Mouse (Mus musculus): ENCODE measurements around the gene Acly. TPM values are rescaled to one million over a fixed set of nuclear protein-coding genes. Genes with fewer than 3 reads are reported as not detected.

The Acly gene
- polyA plus RNA-seq, 1 experiment from 2014 or later, result 224 TPM

DNA sequence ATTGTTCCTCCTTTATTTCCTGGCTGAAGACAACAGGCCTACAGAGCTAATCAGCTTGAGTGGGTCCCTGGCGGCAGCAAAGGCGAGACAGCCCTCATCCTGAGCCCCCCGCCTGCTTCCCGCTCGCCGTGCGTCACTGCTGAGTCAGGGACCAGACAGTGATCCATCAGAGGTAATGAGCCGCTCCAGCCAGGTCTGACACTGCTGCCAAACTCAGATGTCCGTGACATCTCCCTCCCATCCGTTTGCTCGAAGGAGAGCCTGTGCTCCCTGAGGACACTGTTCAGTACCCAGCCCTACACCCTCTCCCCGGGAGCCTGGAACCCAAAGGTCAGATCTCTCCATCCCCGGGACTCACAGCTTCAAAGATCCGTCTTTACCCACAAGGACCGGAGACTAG is 7.0 kb downstream of the Acly start:
- peaks cover 79% of the 10 kb centered on the region for H3K36me3 ChIP-seq (replicated peaks; ENCODE audit: control insufficient read depth, insufficient read depth)
- 0 out of 2 replicates have a peak, but pooled peaks have one; percentile 31 for ATAC-seq (ENCODE audit: low FRiP score)
- H3K27ac ChIP-seq, result no peak overlapping the region
- H3K9ac ChIP-seq, result no peak overlapping the region
- no peaks in the 10 kb centered on the region for H3K9me3 ChIP-seq (ENCODE audit: control insufficient read depth, low read length)
- H3K4me2 ChIP-seq (replicated peaks), result no peak overlapping the region
- peaks cover 16% of the 10 kb centered on the region for H3K4me1 ChIP-seq (replicated peaks; ENCODE audit: control insufficient read depth, insufficient read depth, low read length)
- H3K4me3 ChIP-seq (replicated peaks; ENCODE audit: low read length), result no peak overlapping the region
- 57% methylated on average over 15 of the region's 15 CpGs for whole genome bisulfite sequencing
- H3K27me3 ChIP-seq (ENCODE audit: control insufficient read depth, insufficient read depth, low read length), result no peaks in the 10 kb centered on the region
- DNase-seq (ENCODE audit: low spot score), result no peak

DNA sequence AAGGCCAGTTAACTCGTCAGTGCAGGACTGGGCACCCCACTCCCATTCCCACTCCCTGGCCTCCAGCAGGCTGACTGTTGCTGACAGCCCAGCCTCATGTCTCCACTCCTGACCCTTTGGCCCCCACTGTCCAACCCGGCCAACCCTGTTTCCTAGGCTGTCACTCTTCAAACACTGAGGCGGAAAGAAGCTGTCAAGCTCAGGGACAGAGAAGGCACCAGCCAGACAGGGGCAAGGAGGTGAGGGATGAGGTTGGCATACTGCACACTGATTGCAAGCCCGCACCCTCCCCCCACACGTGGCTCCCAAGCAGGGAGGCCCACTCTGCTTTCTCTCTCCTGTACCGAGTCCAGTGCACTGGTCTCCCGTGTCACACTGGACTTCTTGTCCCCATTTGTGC is 8.6 kb downstream of the Acly start:
- Histone ChIP-seq H3K27me3 (ENCODE audit: control insufficient read depth, insufficient read depth, low read length) (no peaks in the 10 kb centered on the region), H3K27ac (no peak overlapping the region), H3K9ac (no peak overlapping the region), H3K4me1 (replicated peaks; ENCODE audit: control insufficient read depth, insufficient read depth, low read length) (no peaks in the 10 kb centered on the region; the same call in 1 of the 2 replicates), H3K4me3 (replicated peaks; ENCODE audit: low read length) (no peak overlapping the region), H3K4me2 (replicated peaks) (no peak overlapping the region), H3K36me3 (replicated peaks; ENCODE audit: control insufficient read depth, insufficient read depth) (peaks cover 96% of the 10 kb centered on the region), H3K9me3 (ENCODE audit: control insufficient read depth, low read length) (no peaks in the 10 kb centered on the region)
- 74% methylated on average over 7 of the region's 7 CpGs for WGBS
- DNase-seq (ENCODE audit: low spot score), result no peak
- no peak for ATAC-seq (ENCODE audit: low FRiP score)

DNA sequence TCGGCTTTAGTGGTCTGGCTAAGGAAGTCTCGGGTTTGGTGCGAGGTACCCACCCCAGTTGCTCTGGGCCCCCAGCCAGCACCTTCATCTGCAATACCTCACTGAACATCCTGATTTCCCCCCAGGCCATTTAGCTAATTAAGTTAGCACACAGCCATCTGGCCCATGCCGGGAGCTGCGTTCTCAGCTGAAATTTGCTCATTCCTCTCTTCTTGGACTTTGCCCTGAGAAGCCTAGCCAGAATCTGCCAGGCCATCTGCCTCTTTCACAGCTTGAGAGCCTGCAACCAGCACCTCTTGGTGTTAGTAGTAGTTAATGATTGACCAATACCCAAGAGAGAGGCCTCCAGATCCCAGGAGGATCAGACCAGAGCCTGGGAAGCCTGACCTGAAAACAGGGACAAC is 9.6 kb downstream of the Acly start:
- no peaks in the 10 kb centered on the region for H3K27me3 ChIP-seq (ENCODE audit: control insufficient read depth, insufficient read depth, low read length)
- H3K4me2 ChIP-seq (replicated peaks), result no peak overlapping the region
- no peak overlapping the region for H3K4me3 ChIP-seq (replicated peaks; ENCODE audit: low read length)
- WGBS, result 38% methylated on average over 5 of the region's 5 CpGs
- no peak overlapping the region; the same call in 1 of the 2 replicates for H3K9ac ChIP-seq
- DNase-seq (ENCODE audit: low spot score), result peak; percentile 52
- no peaks in the 10 kb centered on the region for H3K9me3 ChIP-seq (ENCODE audit: control insufficient read depth, low read length)
- no peak for ATAC-seq (ENCODE audit: low FRiP score)
- H3K4me1 ChIP-seq (replicated peaks; ENCODE audit: control insufficient read depth, insufficient read depth, low read length), result no peaks in the 10 kb centered on the region; the same call in 1 of the 2 replicates
- peaks cover 99% of the 10 kb centered on the region for H3K36me3 ChIP-seq (replicated peaks; ENCODE audit: control insufficient read depth, insufficient read depth)
- no peak overlapping the region; the same call in 1 of the 2 replicates for H3K27ac ChIP-seq

DNA sequence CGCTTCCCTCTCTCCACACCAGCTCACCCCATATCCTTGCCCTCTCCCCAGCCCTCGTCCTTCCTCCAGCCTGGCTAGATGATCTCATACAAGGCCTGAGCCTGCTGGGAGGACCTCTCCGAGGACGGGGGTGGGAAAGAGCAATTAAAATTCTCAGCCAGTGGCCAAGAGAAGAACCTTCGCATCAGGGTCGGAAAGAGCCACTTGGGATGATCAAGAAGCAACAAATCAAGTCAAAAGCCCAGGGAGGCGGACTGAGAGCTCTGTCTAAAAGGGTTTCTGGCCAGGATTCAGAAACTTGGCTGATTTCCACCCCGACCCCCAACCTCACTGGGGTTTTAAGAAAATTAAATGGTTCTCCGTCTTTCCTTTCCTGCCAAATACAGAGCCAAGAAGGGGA is 11.5 kb downstream of the Acly start:
- Histone ChIP-seq H3K27me3 (ENCODE audit: control insufficient read depth, insufficient read depth, low read length) (no peaks in the 10 kb centered on the region), H3K4me2 (replicated peaks) (no peak overlapping the region), H3K36me3 (replicated peaks; ENCODE audit: control insufficient read depth, insufficient read depth) (peaks cover 98% of the 10 kb centered on the region), H3K9me3 (ENCODE audit: control insufficient read depth, low read length) (no peaks in the 10 kb centered on the region), H3K4me1 (replicated peaks; ENCODE audit: control insufficient read depth, insufficient read depth, low read length) (no peaks in the 10 kb centered on the region; the same call in 1 of the 2 replicates), H3K9ac (no peak overlapping the region), H3K4me3 (replicated peaks; ENCODE audit: low read length) (no peak overlapping the region), H3K27ac (no peak overlapping the region)
- 75% methylated on average over 9 of the region's 9 CpGs for WGBS
- no peak for DNase-seq (ENCODE audit: low spot score)
- ATAC-seq (ENCODE audit: low FRiP score), result no peak

DNA sequence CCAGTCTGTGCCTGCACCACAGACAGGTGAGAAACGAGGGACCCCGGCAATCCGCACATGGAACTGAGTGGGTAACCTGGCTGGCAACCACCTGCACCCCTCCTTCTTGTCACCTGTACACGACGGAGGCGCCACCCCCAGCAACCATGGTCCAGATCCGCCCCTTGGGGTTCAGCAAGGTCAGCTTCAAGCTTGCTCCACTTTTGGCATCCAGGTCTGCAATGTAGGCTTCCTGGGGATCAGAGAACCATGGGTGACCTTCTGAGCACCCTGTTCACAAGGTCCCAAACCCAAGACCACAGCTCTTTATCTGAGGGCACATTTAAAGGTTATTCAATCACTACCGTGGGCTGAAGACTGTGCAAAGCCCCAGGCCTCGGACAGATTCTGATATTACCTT is 12.0 kb downstream of the Acly start:
- no peak overlapping the region for H3K9ac ChIP-seq
- peaks cover 98% of the 10 kb centered on the region for H3K36me3 ChIP-seq (replicated peaks; ENCODE audit: control insufficient read depth, insufficient read depth)
- H3K27ac ChIP-seq, result no peak overlapping the region
- no peaks in the 10 kb centered on the region for H3K27me3 ChIP-seq (ENCODE audit: control insufficient read depth, insufficient read depth, low read length)
- ATAC-seq (ENCODE audit: low FRiP score), result no peak
- no peak overlapping the region for H3K4me2 ChIP-seq (replicated peaks)
- 91% methylated on average over 9 of the region's 9 CpGs for WGBS
- no peak overlapping the region for H3K4me3 ChIP-seq (replicated peaks; ENCODE audit: low read length)
- DNase-seq (ENCODE audit: low spot score), result no peak
- H3K9me3 ChIP-seq (ENCODE audit: control insufficient read depth, low read length), result no peaks in the 10 kb centered on the region
- H3K4me1 ChIP-seq (replicated peaks; ENCODE audit: control insufficient read depth, insufficient read depth, low read length), result no peaks in the 10 kb centered on the region; the same call in 1 of the 2 replicates

DNA sequence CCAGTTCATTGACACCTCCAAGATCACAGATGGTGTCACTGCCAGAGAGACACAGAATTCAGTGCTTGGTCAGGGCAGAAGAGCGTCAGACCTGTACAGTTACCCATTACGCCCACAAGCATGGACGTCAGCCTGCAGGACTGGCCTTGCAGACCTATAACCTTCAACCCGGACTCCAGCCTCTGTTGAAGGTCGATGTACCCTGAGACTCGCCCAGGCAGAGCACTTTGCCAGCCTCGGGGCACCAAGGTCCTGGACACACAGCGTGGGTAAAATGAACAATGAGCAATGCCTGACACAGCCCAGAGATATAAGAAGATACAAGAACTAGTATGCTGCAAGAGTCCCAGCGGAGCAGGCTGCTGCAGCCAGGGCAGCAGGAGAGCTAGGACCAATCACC is 12.7 kb downstream of the Acly start:
- no peaks in the 10 kb centered on the region; the same call in 1 of the 2 replicates for H3K4me1 ChIP-seq (replicated peaks; ENCODE audit: control insufficient read depth, insufficient read depth, low read length)
- DNase-seq (ENCODE audit: low spot score) (no peak), ATAC-seq (ENCODE audit: low FRiP score) (no peak)
- peaks cover 98% of the 10 kb centered on the region for H3K36me3 ChIP-seq (replicated peaks; ENCODE audit: control insufficient read depth, insufficient read depth)
- H3K4me2 ChIP-seq (replicated peaks), result no peak overlapping the region
- 95% methylated on average over 9 of the region's 9 CpGs for WGBS
- no peaks in the 10 kb centered on the region for H3K9me3 ChIP-seq (ENCODE audit: control insufficient read depth, low read length)
- H3K9ac ChIP-seq, result no peak overlapping the region
- H3K4me3 ChIP-seq (replicated peaks; ENCODE audit: low read length), result no peak overlapping the region
- no peaks in the 10 kb centered on the region for H3K27me3 ChIP-seq (ENCODE audit: control insufficient read depth, insufficient read depth, low read length)
- no peak overlapping the region for H3K27ac ChIP-seq

DNA sequence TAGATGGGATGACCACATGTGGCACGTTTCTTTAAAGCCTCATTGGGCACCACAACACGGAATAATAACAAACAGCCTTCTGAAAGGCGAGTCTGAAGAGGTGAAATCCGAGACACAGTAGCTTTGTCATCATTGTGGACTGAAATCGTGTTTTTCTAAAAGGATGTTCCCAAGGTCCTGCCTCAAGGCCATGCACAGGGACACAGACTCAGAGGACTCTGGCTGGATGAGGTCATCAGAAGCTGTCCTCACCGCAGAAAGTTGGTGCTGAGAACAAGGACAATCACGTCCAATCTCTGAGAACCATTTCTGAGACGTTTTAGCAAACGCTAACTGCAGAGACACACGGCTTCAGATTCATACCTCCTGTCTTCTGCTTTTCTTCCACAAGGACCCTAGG is 14.1 kb downstream of the Acly start:
- no peak for DNase-seq (ENCODE audit: low spot score)
- Histone ChIP-seq H3K9me3 (ENCODE audit: control insufficient read depth, low read length) (no peaks in the 10 kb centered on the region), H3K4me3 (replicated peaks; ENCODE audit: low read length) (no peak overlapping the region), H3K4me1 (replicated peaks; ENCODE audit: control insufficient read depth, insufficient read depth, low read length) (no peaks in the 10 kb centered on the region; the same call in 1 of the 2 replicates), H3K9ac (no peak overlapping the region), H3K27me3 (ENCODE audit: control insufficient read depth, insufficient read depth, low read length) (no peaks in the 10 kb centered on the region), H3K27ac (no peak overlapping the region), H3K36me3 (replicated peaks; ENCODE audit: control insufficient read depth, insufficient read depth) (peaks cover 98% of the 10 kb centered on the region), H3K4me2 (replicated peaks) (no peak overlapping the region)
- ATAC-seq (ENCODE audit: low FRiP score), result no peak
- WGBS, result 92% methylated on average over 10 of the region's 10 CpGs

DNA sequence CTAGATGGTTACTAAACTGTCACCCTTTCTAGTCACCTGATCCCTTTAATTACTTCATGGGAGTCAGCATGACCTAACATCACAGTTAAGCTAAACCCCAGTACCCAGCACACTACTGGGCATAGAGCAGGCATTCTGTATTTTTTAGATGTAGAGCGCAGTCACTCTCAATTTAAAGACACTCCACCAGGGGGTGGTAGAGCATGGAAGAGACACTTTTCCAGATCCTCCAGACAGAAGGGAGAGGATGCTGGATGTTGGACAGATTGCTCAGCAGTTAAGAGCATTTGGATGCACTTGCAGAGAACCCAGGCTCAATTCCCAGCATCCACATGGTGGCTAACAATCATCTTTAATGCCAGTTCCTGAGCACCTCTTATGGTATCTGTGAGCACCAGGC is 15.4 kb downstream of the Acly start:
- H3K4me1 ChIP-seq (replicated peaks; ENCODE audit: control insufficient read depth, insufficient read depth, low read length), result no peaks in the 10 kb centered on the region; the same call in 1 of the 2 replicates
- DNase-seq (ENCODE audit: low spot score) (peak; percentile 44), ATAC-seq (ENCODE audit: low FRiP score) (no peak)
- no peak overlapping the region for H3K4me2 ChIP-seq (replicated peaks)
- H3K27me3 ChIP-seq (ENCODE audit: control insufficient read depth, insufficient read depth, low read length), result no peaks in the 10 kb centered on the region
- no peaks in the 10 kb centered on the region for H3K9me3 ChIP-seq (ENCODE audit: control insufficient read depth, low read length)
- WGBS, result 92% methylated on average over 1 of the region's 1 CpGs
- no peak overlapping the region for H3K4me3 ChIP-seq (replicated peaks; ENCODE audit: low read length)
- H3K9ac ChIP-seq, result no peak overlapping the region
- peaks cover 98% of the 10 kb centered on the region for H3K36me3 ChIP-seq (replicated peaks; ENCODE audit: control insufficient read depth, insufficient read depth)
- no peak overlapping the region for H3K27ac ChIP-seq

DNA sequence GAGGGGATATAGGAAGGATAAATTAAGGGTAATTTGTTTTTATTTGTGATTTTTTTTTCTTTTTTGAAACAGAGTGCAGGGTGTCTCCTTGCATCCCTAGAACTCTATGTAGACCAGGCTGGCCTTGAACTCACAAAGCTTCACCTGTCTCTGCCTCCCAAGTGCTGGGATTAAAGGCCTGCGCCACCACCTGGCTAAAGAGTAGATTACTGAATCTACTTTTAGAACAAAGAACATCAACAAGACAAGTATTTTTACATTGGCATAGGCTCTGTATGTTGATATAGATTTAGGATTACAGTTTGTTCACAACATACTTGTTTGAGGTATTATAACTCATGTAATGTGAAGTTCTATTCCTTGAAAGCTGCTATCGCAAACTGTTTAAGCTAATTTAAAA is 17.2 kb downstream of the Acly start:
- ATAC-seq (ENCODE audit: low FRiP score), result no peak
- Histone ChIP-seq H3K4me3 (replicated peaks; ENCODE audit: low read length) (no peak overlapping the region), H3K4me2 (replicated peaks) (no peak overlapping the region), H3K4me1 (replicated peaks; ENCODE audit: control insufficient read depth, insufficient read depth, low read length) (no peaks in the 10 kb centered on the region), H3K27ac (no peak overlapping the region), H3K27me3 (ENCODE audit: control insufficient read depth, insufficient read depth, low read length) (no peaks in the 10 kb centered on the region), H3K9ac (no peak overlapping the region), H3K36me3 (replicated peaks; ENCODE audit: control insufficient read depth, insufficient read depth) (peaks cover 98% of the 10 kb centered on the region), H3K9me3 (ENCODE audit: control insufficient read depth, low read length) (no peaks in the 10 kb centered on the region)
- 97% methylated on average over 2 of the region's 2 CpGs for WGBS
- no peak for DNase-seq (ENCODE audit: low spot score)

DNA sequence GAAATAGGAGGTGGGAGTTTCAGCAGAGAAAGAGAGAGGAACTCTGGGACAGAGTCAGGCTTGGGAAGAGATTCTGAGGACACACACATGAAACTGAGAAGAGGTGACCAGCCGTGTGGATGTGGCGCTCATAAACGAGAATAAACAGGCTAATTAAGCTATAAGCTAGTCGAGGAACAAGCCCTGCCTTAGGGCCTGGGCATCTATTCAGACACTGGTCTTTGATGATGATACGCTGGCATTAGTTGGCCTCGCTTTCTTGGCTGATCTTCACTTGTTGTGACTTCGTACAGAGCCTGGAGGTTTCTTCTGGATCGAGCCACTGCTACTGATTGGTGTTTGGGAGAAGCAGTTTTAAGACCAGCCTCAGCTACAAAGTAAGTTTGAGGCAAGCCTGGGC is 21.8 kb downstream of the Acly start:
- H3K4me2 ChIP-seq (replicated peaks), result no peak overlapping the region
- H3K36me3 ChIP-seq (replicated peaks; ENCODE audit: control insufficient read depth, insufficient read depth), result peaks cover 99% of the 10 kb centered on the region
- no peak overlapping the region for H3K27ac ChIP-seq
- H3K9me3 ChIP-seq (ENCODE audit: control insufficient read depth, low read length), result no peaks in the 10 kb centered on the region
- H3K4me3 ChIP-seq (replicated peaks; ENCODE audit: low read length), result no peak overlapping the region
- 96% methylated on average over 8 of the region's 8 CpGs for WGBS
- no peaks in the 10 kb centered on the region for H3K4me1 ChIP-seq (replicated peaks; ENCODE audit: control insufficient read depth, insufficient read depth, low read length)
- no peak for ATAC-seq (ENCODE audit: low FRiP score)
- H3K27me3 ChIP-seq (ENCODE audit: control insufficient read depth, insufficient read depth, low read length), result no peaks in the 10 kb centered on the region
- DNase-seq (ENCODE audit: low spot score), result no peak
- no peak overlapping the region for H3K9ac ChIP-seq

All from hindbrain, embryonic 14.5 days (tissue).